Mouse (Mus musculus) testis, adult 2 months (tissue): ENCODE measurements around the gene Pcnx2. TPM values are rescaled to one million over a fixed set of nuclear protein-coding genes. Genes with fewer than 3 reads are reported as not detected.

Source experiments
- H3K27ac ChIP-seq: fragments of 200-500 bp; 2 replicates; pipeline ENCODE4 v1.5.1; 2012; ENCODE audit warnings: low read depth, low read length; ENCODE audit not compliant: control insufficient read depth, insufficient read depth
- H3K27me3 ChIP-seq: fragments of 200-500 bp; 2 replicates; pipeline ENCODE4 v1.6.1; 2012; ENCODE audit warnings: mild to moderate bottlenecking, low read length, moderate library complexity; ENCODE audit not compliant: control insufficient read depth, insufficient read depth
- H3K36me3 ChIP-seq: fragments of 200-500 bp; 2 replicates; pipeline ENCODE4 v1.6.1; 2012; ENCODE audit warnings: mild to moderate bottlenecking, low read length; ENCODE audit not compliant: control insufficient read depth, insufficient read depth
- H3K4me1 ChIP-seq: fragments of 200-500 bp; 2 replicates; pipeline ENCODE4 v1.6.1; 2012; ENCODE audit warnings: low read length; ENCODE audit not compliant: control insufficient read depth, insufficient read depth
- H3K4me3 ChIP-seq: fragments of 200-500 bp; 2 replicates; pipeline ENCODE4 v1.5.1; 2012; ENCODE audit warnings: low read depth, mild to moderate bottlenecking, low read length, moderate library complexity, mixed read lengths; ENCODE audit not compliant: control insufficient read depth
- CTCF ChIP-seq: fragments of 200-500 bp; IDR thresholded peaks from 2 replicates; pipeline ENCODE4 v1.5.1; 2012; ENCODE audit warnings: low read depth, mild to moderate bottlenecking, inconsistent platforms, low read length, moderate library complexity; ENCODE audit not compliant: control insufficient read depth, insufficient read depth, insufficient replicate concordance
- POLR2A ChIP-seq: fragments of 200-500 bp; IDR thresholded peaks from 2 replicates; pipeline ENCODE4 v1.6.1; 2012; ENCODE audit warnings: low read depth, mild to moderate bottlenecking, inconsistent platforms, low read length, moderate library complexity; ENCODE audit not compliant: control insufficient read depth
- polyA plus RNA-seq: library from polyadenylated mRNA; depleted of rRNA; stranded (reverse); fragments of >200 nt; gene quantifications from 2 replicates; pipeline ENCODE4 v1.2.3, GENCODE M21; 2012

The Pcnx2 gene
- polyA plus RNA-seq, 1 experiment: 8.4 TPM

GRCm38 (mm10) chr8:125869739-125870138, 28.4 kb downstream of the Pcnx2 start:
- Histone ChIP-seq H3K27me3 (no peaks in the 10 kb centered on the region), H3K4me1 (peaks cover 3% of the 10 kb centered on the region), H3K36me3 (no peaks in the 10 kb centered on the region), H3K27ac (peak overlapping the region; percentile 69), H3K4me3 (no peak overlapping the region)
- TF ChIP-seq CTCF: no peak
- TF ChIP-seq POLR2A: no peak

DNA sequence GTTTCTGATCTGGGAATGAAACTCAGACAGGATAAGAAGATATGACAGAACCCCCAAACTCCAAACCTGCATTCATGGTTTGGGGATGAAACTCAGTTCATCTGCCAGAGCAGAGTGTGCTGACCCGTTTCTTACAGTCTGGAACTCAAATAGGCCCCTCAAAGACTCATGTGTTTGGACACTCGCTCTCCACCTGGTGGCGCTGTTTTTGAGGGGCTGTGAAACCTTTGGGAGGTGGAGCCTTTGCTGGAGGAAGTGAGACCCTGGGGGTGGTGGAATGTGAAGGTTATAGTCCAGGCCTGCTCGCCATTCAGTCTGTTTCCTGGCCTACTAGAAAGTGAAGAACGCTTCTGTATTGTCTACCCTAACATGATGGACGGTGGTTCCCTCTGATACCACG, 29.6 kb downstream of the Pcnx2 start:
- peaks cover 3% of the 10 kb centered on the region for H3K4me1 ChIP-seq
- no peak overlapping the region for H3K27ac ChIP-seq
- H3K27me3 ChIP-seq: no peaks in the 10 kb centered on the region
- H3K36me3 ChIP-seq: no peaks in the 10 kb centered on the region
- TF ChIP-seq CTCF (no peak), POLR2A (no peak)
- H3K4me3 ChIP-seq: no peak overlapping the region

- no peak for TF ChIP-seq POLR2A
- TF ChIP-seq CTCF: no peak
- no peaks in the 10 kb centered on the region for H3K27me3 ChIP-seq
- no peaks in the 10 kb centered on the region for H3K36me3 ChIP-seq
- no peak overlapping the region for H3K27ac ChIP-seq
- no peak overlapping the region for H3K4me3 ChIP-seq
- H3K4me1 ChIP-seq: peaks cover 2% of the 10 kb centered on the region
These were observed 32.0 kb downstream of the Pcnx2 start for GRCm38 (mm10) chr8:125866125-125866524.

GRCm38 (mm10) chr8:125857251-125857650, 40.9 kb downstream of the Pcnx2 start:
- Histone ChIP-seq H3K4me1 (no peaks in the 10 kb centered on the region), H3K27ac (no peak overlapping the region), H3K36me3 (no peaks in the 10 kb centered on the region), H3K4me3 (no peak overlapping the region), H3K27me3 (no peaks in the 10 kb centered on the region)
- TF ChIP-seq CTCF: no peak
- no peak for TF ChIP-seq POLR2A

DNA sequence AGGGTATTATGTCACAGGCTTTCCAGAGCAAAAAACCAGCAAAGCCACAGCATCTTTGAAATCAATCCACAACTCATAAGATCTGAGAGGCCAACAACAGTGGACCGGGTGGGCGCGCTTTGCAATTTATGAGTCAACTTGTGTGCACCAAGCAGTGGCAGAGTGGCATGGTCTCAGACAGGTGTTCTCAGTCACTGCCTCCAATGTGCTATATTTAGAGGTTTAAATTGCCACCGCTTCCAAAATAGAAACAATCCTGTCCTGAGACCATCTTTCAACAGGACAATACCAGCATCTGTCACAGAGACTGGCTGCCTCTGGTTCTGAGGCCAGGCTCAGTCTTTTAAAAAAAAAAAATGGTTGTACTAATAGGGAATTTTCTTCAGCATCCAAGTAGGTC, 42.0 kb downstream of the Pcnx2 start:
- TF ChIP-seq POLR2A (no peak), CTCF (no peak)
- no peaks in the 10 kb centered on the region for H3K27me3 ChIP-seq
- no peaks in the 10 kb centered on the region for H3K4me1 ChIP-seq
- no peak overlapping the region for H3K27ac ChIP-seq
- no peak overlapping the region for H3K4me3 ChIP-seq
- H3K36me3 ChIP-seq: no peaks in the 10 kb centered on the region

GRCm38 (mm10) chr8:125854379-125854778, 43.7 kb downstream of the Pcnx2 start:
- Histone ChIP-seq H3K4me1 (no peaks in the 10 kb centered on the region), H3K27ac (no peak overlapping the region), H3K36me3 (no peaks in the 10 kb centered on the region), H3K4me3 (no peak overlapping the region), H3K27me3 (no peaks in the 10 kb centered on the region)
- TF ChIP-seq CTCF (no peak), POLR2A (no peak)

- no peaks in the 10 kb centered on the region for H3K27me3 ChIP-seq
- no peaks in the 10 kb centered on the region for H3K4me1 ChIP-seq
- H3K4me3 ChIP-seq: no peak overlapping the region
- TF ChIP-seq CTCF (no peak), POLR2A (no peak)
- no peak overlapping the region for H3K27ac ChIP-seq
- no peaks in the 10 kb centered on the region for H3K36me3 ChIP-seq
These were observed 44.8 kb downstream of the Pcnx2 start for GRCm38 (mm10) chr8:125853300-125853699.

GRCm38 (mm10) chr8:125849181-125849580, 48.9 kb downstream of the Pcnx2 start:
- no peak overlapping the region for H3K27ac ChIP-seq
- no peak overlapping the region for H3K4me3 ChIP-seq
- TF ChIP-seq POLR2A (no peak), CTCF (no peak)
- no peaks in the 10 kb centered on the region for H3K36me3 ChIP-seq
- H3K4me1 ChIP-seq: peaks cover 6% of the 10 kb centered on the region
- H3K27me3 ChIP-seq: no peaks in the 10 kb centered on the region
